Comparison of ENCODE assay signal across 12 mouse cellular contexts in genomic region chr11:54071726-54072445, GRCm38 (mm10). TPM values are rescaled to one million over a fixed set of nuclear protein-coding genes. Genes with fewer than 3 reads are reported as not detected.
A peak's percentile ranks its signal among the peaks of the same experiment; 100 is the strongest.
DNase-seq lines count a peak whose midpoint lies in the region; ATAC-seq and TF ChIP-seq lines count a peak whose summit lies in the region.
"Had no signal": no experiment of that assay in that cellular context is flagged by ENCODE, and none has a peak within 500 bp of the region (broad histone marks: within the 10 kb centered on the region; RNA-seq: fewer than 3 reads in every experiment).

No protein-coding gene starts in this region.

- no peak for TF ChIP-seq POLR2A in heart, adult 2 months (IDR thresholded peaks at IDR 0.05; ENCODE audit: insufficient read depth, low read depth, low read length)

- no peak overlapping the region for H3K4me2 ChIP-seq in heart, embryonic 11.5 days
- H3K4me2 ChIP-seq: hindbrain, embryonic 14.5 days; lung, embryonic 15.5 days; stomach, embryonic 15.5 days had no signal

- H3K36me3 ChIP-seq in heart, adult 2 months (ENCODE audit: control insufficient read depth, insufficient read depth, low read length), result no peaks in the 10 kb centered on the region
- no peaks in the 10 kb centered on the region for H3K36me3 ChIP-seq in heart, embryonic 11.5 days (ENCODE audit: control insufficient read depth, insufficient read depth, low read length)
- H3K36me3 ChIP-seq: lung, embryonic 15.5 days; stomach, embryonic 15.5 days had no signal

- WGBS in heart, adult 2 months, result 60% methylated on average over 5 of the region's 5 CpGs
- 82% methylated on average over 5 of the region's 5 CpGs for WGBS in heart, embryonic 11.5 days (ENCODE audit: insufficient replicate concordance)

- H3K27ac ChIP-seq in heart, adult 2 months, result peak overlapping the region; percentile 43; the same call in 1 of the 2 replicates
- no peak overlapping the region for H3K27ac ChIP-seq in heart, embryonic 11.5 days (ENCODE audit: low read depth, low read length)
- H3K27ac ChIP-seq: hindbrain, embryonic 14.5 days; kidney, postnatal 0 days; lung, embryonic 15.5 days had no signal

- TF ChIP-seq EP300 in heart, adult 2 months (IDR thresholded peaks at IDR 0.05; ENCODE audit: insufficient read depth, low read depth, low read length), result 0 out of 2 replicates have a peak, but pooled peaks have one; percentile 26

- no peak overlapping the region for H3K9ac ChIP-seq in heart, adult 2 months (ENCODE audit: low read depth, low read length)
- no peak overlapping the region for H3K9ac ChIP-seq in heart, embryonic 11.5 days (ENCODE audit: low read depth, low read length)
- H3K9ac ChIP-seq: hindbrain, embryonic 14.5 days; lung, embryonic 15.5 days; stomach, embryonic 15.5 days had no signal

- H3K4me1 ChIP-seq in heart, adult 2 months (ENCODE audit: control insufficient read depth, insufficient read depth, low read length), result peaks cover 24% of the 10 kb centered on the region
- H3K4me1 ChIP-seq in heart, embryonic 11.5 days (ENCODE audit: control insufficient read depth, insufficient read depth, low read length), result peaks cover 22% of the 10 kb centered on the region

- H3K4me3 ChIP-seq in heart, adult 2 months, result no peak overlapping the region
- H3K4me3 ChIP-seq in heart, embryonic 11.5 days (ENCODE audit: low read depth, low read length), result no peak overlapping the region
- H3K4me3 ChIP-seq: lung, embryonic 15.5 days; stomach, embryonic 15.5 days had no signal

- DNase-seq in heart, adult 2 months, result peak; percentile 63 to 81
- peak; percentile 75 for DNase-seq in 3134 (ENCODE audit: extremely low read depth, insufficient read length, low spot score)
- DNase-seq in adrenal gland, adult (ENCODE audit: inconsistent age in 2 of 2, low spot score in 1 of 2), result peak; percentile 88 to 95
- DNase-seq in cerebellum, postnatal 25 days, result peak; percentile 47 to 65
- no peak for DNase-seq in left cerebral cortex, postnatal 25 days (ENCODE audit: low spot score in 2 of 2)
- no peak for DNase-seq in layer of hippocampus, postnatal 10 days (ENCODE audit: low spot score in 2 of 2)
- DNase-seq: right cerebral cortex, adult 18-20 months had no signal

- no peak for ATAC-seq in heart, embryonic 11.5 days (replicated peaks; ENCODE audit: insufficient number of reproducible peaks, low FRiP score, low TSS enrichment)

- no peaks in the 10 kb centered on the region for H3K27me3 ChIP-seq in heart, adult 2 months (ENCODE audit: control insufficient read depth, insufficient read depth, low read length)
- H3K27me3 ChIP-seq in heart, embryonic 11.5 days (ENCODE audit: control insufficient read depth, insufficient read depth, low read length), result peaks cover 46% of the 10 kb centered on the region
- H3K27me3 ChIP-seq: stomach, embryonic 15.5 days had no signal

- intact Hi-C loops in heart, adult 2 months (cut with DNase I), result no loop called here
- intact Hi-C loops in left cerebral cortex, postnatal 25 days (cut with DNase I), result no loop called here

- H3K79me2 ChIP-seq in heart, adult 2 months (replicated peaks; ENCODE audit: control insufficient read depth, insufficient read depth, low read length), result no peaks in the 10 kb centered on the region

- no peak for TF ChIP-seq CTCF in heart, adult 2 months (IDR thresholded peaks at IDR 0.05)

- no peaks in the 10 kb centered on the region for H3K9me3 ChIP-seq in heart, embryonic 11.5 days (replicated peaks; ENCODE audit: control insufficient read depth, low read length)
- H3K9me3 ChIP-seq: lung, embryonic 15.5 days; stomach, embryonic 15.5 days had no signal

RNA-seq across cellular contexts. Expression of gene Pdlim4, which starts 3.1 kb away (rescaled TPM):
- 10 to 100 TPM; 30.8 to 33.8 TPM for total RNA-seq in heart, adult 2 months (2021)
- 57.6 and 58.2 TPM in 2 replicates for polyA plus RNA-seq in heart, adult 2 months (2012; rRNA removed)
- 8.6 and 12.0 TPM in 2 replicates for polyA plus RNA-seq in heart, embryonic 11.5 days (2014; fragmentation: Nextera tagmentation; extraction: Ambion mirVana)
- total RNA-seq in left cerebral cortex, postnatal 25 days (2021), result 10 to 100 TPM; 11.8 to 13.2 TPM
- 10 to 100 TPM; 17.9 to 18.5 TPM for total RNA-seq in layer of hippocampus, postnatal 10 days (2021)

RNA-seq across cellular contexts. Expression of gene P4ha2, which starts 28.0 kb away (rescaled TPM):
- total RNA-seq in heart, adult 2 months (2021), result 10 to 100 TPM; 59.9 to 63.6 TPM
- 37.4 and 62.3 TPM in 2 replicates for polyA plus RNA-seq in heart, adult 2 months (2012; rRNA removed)
- 51.6 and 61.3 TPM in 2 replicates for polyA plus RNA-seq in heart, embryonic 11.5 days (2014; fragmentation: Nextera tagmentation; extraction: Ambion mirVana)
- total RNA-seq in left cerebral cortex, postnatal 25 days (2021), result 10 to 100 TPM; 17.5 to 22.2 TPM
- 10 to 100 TPM; 17.2 to 19.9 TPM for total RNA-seq in layer of hippocampus, postnatal 10 days (2021)

RNA-seq across cellular contexts. Expression of gene Slc22a4, which starts 44.0 kb away (rescaled TPM):
- 1 to 10 TPM; 5.1 to 5.5 TPM for total RNA-seq in heart, adult 2 months (2021)
- 5.6 and 7.0 TPM in 2 replicates for polyA plus RNA-seq in heart, adult 2 months (2012; rRNA removed)
- 4.0 and 5.4 TPM in 2 replicates for polyA plus RNA-seq in heart, embryonic 11.5 days (2014; fragmentation: Nextera tagmentation; extraction: Ambion mirVana)
- total RNA-seq in left cerebral cortex, postnatal 25 days (2021), result 1 to 10 TPM; 5.2 to 5.7 TPM
- total RNA-seq in layer of hippocampus, postnatal 10 days (2021), result 1 to 10 TPM; 6.7 to 7.6 TPM

Comparison
In these comparisons a context has a peak if more than half of its experiments do, and no peak if none do; other contexts are left out.
1. DNase-seq: peak in heart, adult 2 months (2 of 2), 3134 (single experiment), adrenal gland, adult (2 of 2) and cerebellum, postnatal 25 days (2 of 2); none in left cerebral cortex, postnatal 25 days (0 of 2) and layer of hippocampus, postnatal 10 days (0 of 2).